Mouse (Mus musculus) thymus, postnatal 0 days (tissue): ENCODE measurements around the gene Cass4. TPM values are rescaled to one million over a fixed set of nuclear protein-coding genes. Genes with fewer than 3 reads are reported as not detected.

ENCODE experiments used
- DNase-seq: peaks from one replicate; pipeline ENCODE4 v3.0.0-alpha.2; 2015; ENCODE audit warnings: low spot score
- polyA plus RNA-seq: library from polyadenylated mRNA; unstranded; fragments of >200 nt; fragmentation: Nextera tagmentation; extraction: Ambion mirVana; gene quantifications from 2 replicates; pipeline ENCODE4 v1.2.1, GENCODE M21; 2015

The Cass4 gene
- polyA plus RNA-seq, 1 experiment from 2014 or later, result 2.3 TPM

GRCm38 (mm10) chr2:172481654-172482385, 88.2 kb downstream of the Cass4 start:
- no peak for DNase-seq

Other genes starting within 250 kb of the Cass4 start
- gene Mc3r, start 145.3 kb upstream of the Cass4 start, polyA plus RNA-seq, result not detected in 2 replicates
- gene Fam210b, start 48.2 kb upstream of the Cass4 start, polyA plus RNA-seq, result 4.9 and 5.1 TPM in 2 replicates
- 107 and 108 TPM in 2 replicates for gene Aurka, start 23.3 kb upstream of the Cass4 start, polyA plus RNA-seq
- 48.5 and 55.2 TPM in 2 replicates for gene Cstf1, start 23.1 kb upstream of the Cass4 start, polyA plus RNA-seq
- gene Rtf2, start 46.8 kb downstream of the Cass4 start, polyA plus RNA-seq, result 132 and 144 TPM in 2 replicates
- 0.84 and 2.0 TPM in 2 replicates for gene Gcnt7, start 64.8 kb downstream of the Cass4 start, polyA plus RNA-seq
- 0.90 and 1.0 TPM in 2 replicates for gene Fam209, start 78.7 kb downstream of the Cass4 start, polyA plus RNA-seq
- 0.93 and 0.98 TPM in 2 replicates for gene Tfap2c, start 155.8 kb downstream of the Cass4 start, polyA plus RNA-seq